Mouse (Mus musculus) heart, adult 18-20 months (tissue): ENCODE data around the gene Ptprm. TPM values are rescaled to one million over a fixed set of nuclear protein-coding genes. Genes with fewer than 3 reads are reported as not detected.

Experiments
- DNase-seq, 2 experiments: peaks; one replicate each; pipeline ENCODE4 v3.0.0; 2021 to 2022; ENCODE audit warnings: mixed read lengths in 1 of 2
- total RNA-seq, 2 experiments: library from RNA; stranded (reverse); gene quantifications; 2 replicates each; pipeline ENCODE4 v1.2.3; 2021

Gene Ptprm
- total RNA-seq, 2 experiments from 2014 or later = 80.1 to 86.3 TPM

DNA sequence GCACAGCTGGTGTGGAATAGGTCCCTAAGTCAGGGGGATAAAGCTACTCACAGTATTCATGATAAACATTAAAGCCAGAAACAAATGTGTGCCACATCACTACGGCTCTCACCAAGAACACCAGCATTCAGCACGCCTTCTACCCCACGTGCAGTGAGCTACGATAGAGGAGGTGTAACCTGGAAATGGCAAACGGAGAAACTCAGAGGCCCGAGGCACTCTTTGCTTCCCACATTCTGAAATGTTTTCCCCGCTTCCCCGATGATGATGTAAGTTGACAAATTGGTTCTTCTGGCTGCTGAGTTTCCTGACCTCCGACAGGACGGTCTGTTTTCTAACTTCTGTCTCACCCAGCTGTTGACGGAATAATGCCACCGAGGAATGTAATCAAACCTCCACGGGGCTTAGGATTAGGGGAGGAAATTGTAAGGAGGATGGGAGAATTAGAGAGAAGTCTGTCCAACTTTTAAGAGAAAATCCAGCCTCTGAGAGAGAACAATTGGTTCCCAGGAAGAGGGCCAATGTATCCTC, 72.6 kb downstream of the Ptprm start:
- no peak for DNase-seq

DNA sequence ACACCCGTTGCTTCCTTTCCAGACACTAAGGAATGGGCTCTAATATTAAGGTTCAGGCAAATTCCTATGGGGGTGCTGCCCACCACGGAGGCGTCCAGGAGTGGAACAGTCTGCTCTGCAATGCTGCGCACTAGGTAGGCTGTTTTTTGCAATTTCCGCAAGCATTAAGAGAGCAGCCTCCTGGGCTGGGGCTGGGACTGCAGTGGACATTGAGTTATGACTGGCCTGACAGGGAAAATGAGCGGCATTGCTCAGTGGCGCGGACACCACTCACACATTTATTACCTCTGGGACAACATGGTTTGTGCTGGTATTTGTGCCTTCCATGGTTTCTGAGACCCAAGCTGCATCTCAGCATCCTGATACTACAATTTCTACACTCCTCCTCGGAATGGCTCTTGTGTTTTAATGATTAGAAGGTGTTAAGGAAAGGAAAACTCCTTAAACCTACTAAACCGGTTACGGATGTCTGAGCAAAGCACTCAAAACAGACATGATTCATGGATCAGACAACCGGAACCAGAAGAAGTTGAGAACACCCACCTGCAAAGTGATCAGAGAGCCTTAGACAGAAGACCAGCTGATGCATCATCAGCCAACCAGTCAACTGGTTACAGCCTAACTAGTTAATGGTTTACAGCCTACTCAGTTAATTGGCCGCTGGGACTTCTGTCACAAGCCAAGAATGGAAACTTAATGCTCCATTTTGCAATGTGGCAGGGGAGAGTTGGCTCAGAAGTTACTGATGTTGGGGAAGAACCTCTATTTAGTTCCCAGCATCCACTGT, 76.9 kb downstream of the Ptprm start:
- DNase-seq = no peak

DNA sequence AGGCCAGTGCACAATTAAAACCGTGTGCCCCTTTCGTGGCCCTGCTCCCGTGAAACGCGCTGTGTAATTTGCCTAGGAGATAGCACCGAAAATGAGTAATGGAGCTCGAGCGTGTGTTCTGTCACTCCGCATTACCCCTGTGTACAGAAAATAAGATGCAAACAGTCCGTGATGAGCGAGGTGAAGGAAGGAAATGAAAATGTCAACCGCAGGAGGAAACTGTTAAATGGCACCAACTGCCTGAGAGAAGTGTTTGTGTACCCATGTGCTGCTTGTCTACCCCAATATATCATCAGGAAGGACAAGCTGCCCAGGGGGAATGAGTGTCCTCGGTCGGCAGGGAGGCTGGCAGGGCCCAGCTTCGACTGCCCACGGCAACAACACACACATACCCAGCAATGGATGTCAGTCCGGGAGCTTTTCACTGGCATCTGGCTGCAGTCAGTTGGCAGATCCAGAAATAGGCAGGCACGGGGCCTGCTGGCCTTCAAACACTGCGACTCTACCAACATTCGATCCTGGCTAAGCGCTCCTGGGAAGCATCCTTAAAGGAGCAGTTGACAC, 79.6 kb downstream of the Ptprm start:
- peak; percentile 67 to 77 for DNase-seq

DNA sequence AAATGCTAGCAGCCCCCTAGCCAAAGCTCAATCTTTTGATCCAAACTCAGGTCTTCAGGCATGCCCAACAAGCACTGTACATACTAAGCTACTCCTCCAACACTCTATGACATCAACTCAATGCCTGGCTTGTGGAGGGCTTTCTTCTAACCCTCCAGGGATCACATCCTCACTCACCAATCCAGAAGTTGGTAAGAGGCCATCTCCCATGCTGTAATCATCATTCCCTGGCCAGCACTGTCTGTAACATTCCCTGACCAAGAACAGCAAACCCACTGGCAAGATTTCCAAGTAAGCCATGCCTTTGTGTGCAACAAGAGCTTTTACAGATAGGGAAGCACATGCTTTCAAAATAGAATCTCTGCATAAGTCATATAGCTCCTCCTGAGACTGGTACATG, 81.3 kb downstream of the Ptprm start:
- DNase-seq = peak; percentile 69 to 74

DNA sequence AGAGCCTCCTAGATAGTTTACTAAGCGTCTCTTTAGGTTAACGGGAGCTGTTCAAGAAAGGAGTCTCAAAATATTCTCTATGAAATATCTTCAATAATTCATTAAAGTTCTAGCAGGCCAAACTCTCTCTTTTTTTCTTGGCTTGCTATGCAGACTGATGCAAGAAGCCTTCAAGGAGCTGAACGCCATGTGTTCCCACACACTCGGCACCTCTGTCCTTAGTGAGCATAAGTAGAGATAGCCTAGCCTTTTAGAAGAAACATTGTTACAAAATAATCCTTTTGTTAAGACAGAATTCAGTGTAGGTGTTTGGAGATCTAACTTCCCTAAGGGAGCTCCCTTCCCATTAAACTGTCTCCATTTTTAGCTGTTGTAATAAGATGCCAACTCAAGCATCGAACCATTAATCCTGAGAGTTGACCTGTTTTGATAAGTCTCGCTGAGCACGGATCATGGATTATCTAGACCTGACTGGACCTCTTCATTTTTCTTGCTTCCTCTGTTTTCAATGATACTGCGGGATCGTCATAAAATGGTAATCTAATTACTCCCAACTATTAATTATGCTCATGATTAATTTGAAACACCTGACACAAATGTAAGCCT, 85.7 kb downstream of the Ptprm start:
- DNase-seq = no peak

DNA sequence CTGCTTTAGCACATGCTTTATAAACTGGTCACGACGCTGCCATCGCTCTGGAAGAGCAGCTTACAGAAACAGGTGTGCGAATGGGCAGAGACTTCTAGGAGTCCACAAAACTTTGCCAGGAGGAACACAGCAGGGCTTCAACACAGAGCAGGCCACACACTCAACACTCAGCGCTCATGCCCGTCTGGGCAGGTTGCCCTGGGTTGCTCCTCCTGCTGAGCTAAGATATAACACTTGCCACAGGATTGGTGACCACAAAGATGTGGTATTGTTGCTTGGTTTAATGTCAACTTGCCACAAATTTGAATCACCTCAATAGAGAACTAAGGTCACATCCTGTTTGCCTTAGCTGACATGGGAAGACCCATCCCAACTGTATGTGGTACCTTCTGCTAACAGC, 88.0 kb downstream of the Ptprm start:
- DNase-seq = peak; percentile 40 to 45

DNA sequence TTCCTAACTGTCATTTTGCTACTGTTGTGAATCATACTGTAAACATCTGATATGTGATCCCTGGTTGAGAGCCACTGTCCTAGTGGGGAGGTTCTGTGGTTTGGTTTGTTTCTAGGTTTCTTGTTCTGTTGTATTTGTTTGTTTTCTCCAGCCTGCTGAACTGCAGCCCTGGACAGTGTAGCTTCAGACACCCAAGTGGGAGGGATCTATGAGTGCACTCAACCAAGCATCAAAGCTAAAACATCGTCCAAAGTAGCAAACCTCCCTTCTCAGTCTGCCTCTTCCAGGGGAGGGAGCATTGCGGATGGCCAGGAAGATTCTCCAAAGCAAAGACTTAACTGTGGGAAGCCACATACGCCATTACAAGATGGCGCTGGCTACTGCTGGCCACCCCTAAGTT, 88.7 kb downstream of the Ptprm start:
- no peak for DNase-seq

DNA sequence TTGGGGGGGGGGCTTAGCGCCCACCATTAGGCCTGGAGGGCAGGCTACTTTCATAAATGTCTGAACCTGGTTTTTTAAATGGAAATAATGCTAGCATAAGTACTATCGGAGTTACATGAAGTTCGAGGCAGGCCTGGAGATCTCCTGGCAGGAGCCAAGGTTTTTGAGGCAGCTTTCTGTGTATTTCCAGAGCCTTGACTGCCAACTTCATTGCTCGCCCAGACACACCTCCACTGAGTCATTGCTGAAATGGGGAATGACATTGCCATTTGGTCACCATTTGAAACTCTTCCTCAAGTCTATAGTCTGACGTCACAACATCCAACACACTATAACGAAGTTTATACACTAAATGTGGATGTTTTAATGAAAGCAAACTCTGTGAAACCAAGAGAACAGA, 89.5 kb downstream of the Ptprm start:
- no peak for DNase-seq

DNA sequence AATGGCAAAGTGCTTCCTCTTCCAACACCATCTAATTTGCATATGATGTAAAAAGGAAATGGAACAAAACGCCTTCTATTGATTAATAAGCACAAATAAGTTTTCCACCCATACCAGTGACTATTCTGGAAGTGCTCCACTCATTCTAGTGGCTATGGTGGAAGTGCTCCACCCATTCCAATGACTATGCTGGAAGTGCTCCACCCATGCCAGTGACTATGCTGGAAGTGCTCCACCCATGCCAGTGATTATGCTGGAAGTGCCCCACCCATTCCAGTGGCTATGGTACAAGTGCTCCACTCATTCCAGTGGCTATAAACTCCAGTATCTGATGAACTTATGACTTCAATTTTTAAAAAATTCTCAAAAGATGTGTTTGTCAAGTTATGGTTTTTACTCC, 91.2 kb downstream of the Ptprm start:
- peak in 1 of 2 experiments; percentile 32 for DNase-seq

DNA sequence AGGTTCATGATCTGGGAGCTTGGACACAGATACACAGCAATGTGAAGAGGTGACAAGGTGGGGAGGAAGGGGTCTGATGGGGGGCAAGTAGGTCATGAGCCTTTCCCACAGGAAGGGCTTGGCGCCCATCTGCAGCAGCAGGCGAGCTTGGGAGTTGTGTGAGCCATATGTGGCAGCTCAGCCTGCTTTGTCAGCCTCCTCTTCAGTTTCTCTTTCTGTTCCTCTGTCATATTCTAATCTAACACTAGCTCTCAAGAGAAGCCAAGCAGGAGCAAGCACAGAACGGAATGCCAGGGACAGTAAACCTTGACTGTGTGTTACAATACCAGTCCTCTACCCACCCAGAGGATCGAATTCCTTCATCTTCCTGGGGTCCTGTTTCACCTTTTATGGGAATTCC, 94.2 kb downstream of the Ptprm start:
- DNase-seq = no peak

DNA sequence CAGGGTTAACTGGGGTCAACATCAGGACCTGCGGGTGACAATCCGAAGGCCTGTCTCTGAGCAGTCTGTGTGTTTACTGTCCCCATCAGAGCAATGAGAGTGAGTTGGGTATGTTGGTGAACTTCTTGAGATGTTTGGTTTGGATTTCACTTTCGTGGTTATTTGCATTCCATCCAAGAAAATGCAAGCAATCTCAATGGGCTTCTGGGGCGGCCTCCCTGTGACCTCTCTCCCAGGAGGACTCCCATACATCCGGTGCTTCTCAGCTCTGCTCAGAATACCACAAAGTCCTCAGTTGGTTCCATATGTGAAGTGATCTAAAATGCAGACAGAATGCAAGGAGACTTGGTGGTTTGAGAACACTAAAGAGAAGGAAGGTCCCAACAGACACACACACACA, 96.5 kb downstream of the Ptprm start:
- no peak for DNase-seq

DNA sequence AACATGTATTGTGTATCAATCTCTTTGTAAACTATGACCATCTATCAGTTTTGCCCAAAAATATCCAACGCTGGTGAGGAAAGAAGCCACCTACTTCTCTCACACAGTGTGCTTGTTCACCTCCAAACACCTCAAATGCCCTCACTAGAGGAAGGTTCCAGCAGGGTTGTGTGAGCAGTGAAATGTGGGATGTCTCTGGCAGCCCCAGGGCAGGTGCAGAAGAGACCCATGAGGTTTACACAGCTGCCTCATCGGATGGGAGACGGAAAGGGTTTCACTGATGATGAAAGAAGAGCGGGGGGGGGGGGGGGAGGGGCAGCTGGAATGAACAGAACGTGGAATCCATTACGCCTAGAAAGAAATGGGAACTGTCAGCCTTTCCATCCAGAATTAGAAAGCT, 98.1 kb downstream of the Ptprm start:
- no peak for DNase-seq

DNA sequence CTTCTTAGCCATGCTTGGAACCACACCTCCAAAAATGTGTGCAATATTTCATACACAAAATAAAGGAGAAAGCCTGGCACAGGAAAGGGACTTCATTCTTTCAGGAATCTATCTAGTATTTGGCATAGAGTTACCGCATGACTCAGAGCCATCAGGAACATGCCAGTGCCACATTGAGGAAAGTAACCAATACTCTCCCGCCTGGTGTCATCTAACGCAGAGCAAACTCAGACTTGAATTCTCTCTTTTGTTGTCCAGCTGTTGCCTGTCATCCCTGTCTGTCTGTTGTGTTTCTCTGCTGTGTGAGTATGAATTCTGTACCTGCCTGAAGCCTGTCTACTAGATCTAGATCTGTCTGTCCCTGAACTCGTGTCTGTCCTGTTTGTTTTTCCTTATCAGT, 100.8 kb downstream of the Ptprm start:
- no peak for DNase-seq

DNA sequence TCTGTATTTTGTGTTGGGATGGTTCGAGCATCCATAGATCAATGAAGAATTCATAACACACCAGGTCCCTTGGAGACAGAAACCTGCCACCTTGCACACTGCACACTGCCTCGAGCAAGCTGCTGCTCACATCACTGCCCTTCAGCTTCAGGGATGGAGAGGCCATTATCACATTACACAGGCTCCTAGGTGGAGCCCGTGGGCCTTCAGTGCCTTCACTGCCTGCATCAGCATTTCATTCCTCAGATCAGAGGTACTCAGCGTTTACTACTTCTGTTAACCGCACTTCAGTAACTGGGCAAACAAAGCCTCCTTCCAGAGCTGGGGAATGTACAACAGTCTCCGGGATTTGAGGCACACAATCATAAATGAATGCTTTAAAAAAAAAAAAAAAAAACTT, 101.3 kb downstream of the Ptprm start:
- DNase-seq = no peak

DNA sequence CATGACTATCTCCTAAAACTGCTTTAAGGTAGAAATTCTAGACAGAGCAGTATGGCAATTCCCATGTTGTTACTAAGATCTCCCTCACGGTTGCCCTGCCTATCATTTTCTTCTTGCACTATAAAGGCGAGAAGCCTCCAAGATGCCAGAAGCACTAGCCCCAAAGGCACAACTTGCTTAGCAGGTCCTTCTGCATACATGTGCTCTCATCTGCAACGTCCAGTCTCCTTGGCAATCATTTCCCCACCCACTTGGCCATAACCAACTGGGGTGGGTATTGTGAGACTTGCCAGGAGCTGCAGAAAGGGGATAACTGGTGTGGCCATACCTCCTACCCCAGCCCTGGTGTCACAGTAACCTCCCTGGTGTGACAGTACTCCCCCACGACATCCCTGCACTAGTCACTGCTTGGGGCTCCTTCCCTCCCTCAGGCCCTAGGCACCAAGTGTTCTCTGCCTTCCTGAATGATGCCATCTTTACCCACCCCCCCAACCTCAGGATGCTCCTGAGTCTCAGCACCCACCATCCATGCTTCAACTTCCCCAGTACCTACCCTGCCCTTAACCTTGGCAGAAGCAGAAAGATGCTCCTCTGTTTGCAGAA, 108.9 kb downstream of the Ptprm start:
- DNase-seq = no peak

DNA sequence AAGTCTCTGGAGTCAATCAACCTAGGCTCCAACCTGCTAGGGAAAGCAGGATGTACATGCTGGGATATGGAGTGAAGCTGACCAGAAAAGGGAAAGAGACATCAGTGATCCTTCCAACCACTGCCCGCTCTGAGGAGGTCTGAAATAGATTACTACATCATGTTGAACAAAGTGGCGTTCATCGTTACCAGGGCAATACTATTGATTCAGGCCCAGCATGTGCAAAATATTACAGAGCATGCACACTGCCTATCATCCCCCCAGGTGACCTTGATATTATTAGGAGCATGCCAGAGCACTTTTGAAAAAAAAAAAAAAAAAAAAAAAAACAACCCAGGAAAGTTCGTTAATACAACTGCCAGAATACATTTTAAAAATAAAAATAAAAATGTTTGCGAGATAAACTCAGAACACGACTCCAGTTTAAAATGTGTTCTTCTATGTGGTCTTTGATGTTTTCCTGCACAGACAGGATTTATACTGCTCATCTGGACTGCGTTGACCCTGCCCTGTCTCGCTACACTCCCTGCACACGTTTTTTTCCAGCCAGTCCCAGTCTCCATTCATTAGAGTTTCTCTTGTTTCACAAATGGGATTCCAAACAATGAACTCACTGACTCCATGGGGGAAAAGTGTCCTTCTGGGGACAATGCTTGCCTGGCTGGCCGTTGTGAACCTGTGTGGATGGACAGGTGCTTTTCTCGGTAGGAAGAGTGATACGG, 111.3 kb downstream of the Ptprm start:
- DNase-seq = no peak

DNA sequence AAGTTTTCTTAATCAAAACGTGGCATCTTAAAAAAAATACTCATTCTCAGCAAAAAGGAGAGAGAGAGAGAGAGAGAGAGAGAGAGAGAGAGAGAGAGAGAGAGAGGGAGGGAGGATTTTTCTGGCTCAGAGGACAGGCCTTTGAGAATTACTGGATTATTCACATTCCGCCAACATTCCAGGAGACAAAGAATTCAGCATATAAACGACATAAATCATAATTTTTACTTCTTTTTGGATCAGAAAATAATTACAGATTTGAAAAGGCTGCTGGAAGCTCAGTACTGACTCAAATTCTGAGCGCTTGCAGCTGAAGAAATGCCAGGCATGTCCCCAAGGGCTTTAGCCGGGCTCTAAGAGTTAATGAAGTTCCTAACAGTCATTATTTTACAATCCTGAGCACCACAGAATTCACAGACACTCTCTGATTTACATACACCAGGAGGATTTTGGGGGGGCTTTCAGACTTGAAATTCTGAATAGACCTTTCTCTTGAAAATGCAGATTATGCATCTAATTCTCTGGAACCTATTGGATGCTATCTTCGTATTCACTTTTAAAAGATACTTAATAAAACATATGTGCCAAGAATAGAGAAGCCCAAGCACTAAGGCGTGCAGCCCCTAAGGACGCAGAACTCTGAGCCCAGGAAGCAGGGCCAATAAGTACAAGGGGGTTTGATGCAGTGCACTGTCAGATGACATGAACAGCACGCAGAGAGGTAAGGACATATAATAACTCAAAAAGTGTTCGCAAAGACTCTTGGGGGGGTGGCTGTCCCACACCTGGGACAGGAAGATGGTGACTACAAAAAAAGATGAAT, 112.1 kb downstream of the Ptprm start:
- DNase-seq = no peak

DNA sequence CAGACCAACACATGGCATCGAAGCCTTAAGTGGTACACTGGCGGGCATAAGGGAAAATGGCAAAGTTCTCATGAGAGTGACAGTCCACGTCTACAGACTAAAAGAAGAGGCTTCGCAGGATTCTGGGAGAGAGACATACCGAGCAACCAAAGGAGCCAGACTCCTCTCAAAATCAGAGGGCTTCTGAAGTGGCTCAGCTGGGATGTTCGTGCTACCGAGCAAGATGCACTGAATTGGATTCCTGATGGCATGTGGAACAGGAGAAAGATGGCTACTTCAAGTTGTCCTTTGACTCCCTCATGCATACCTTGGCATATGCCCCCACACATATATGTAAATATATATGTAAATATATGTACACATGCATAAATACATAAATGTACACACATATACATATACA, 115.4 kb downstream of the Ptprm start:
- DNase-seq = no peak

DNA sequence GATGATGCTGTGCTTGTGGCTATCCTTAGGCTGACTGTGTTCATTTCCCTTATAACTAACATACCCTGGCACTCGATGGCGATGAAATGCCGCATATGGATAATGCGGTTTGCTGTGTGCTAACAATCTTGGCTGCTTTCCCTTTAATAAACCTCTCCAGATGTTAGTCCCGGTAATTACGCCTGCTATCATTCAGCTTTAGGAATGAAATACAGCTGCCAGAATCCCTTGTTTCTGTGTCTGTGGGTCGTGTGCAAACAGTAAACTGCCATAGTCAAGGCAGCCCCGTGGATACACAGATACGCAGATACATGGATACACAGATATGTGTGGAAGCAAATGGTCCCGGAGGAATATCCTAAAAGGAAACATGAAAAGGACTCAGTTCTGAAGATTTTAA, 116.8 kb downstream of the Ptprm start:
- no peak for DNase-seq

DNA sequence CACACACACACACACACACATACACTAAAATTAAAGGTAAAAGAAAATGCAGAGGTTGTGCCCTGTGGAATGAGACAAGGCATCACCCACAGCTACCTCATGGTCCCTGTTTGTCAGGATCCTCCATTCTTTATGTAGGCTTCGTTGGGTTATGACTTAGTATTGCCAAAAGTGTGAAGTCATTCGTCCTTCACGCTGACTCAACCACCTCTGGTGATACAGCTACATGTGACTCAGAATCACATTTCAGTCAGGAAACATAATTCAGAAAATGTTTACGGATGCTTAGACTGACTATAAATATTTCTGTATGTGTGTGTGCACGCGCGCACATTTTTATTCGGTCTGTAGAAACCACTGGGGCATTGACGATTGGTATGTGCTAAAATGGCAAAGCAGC, 121.2 kb downstream of the Ptprm start:
- no peak for DNase-seq

DNA sequence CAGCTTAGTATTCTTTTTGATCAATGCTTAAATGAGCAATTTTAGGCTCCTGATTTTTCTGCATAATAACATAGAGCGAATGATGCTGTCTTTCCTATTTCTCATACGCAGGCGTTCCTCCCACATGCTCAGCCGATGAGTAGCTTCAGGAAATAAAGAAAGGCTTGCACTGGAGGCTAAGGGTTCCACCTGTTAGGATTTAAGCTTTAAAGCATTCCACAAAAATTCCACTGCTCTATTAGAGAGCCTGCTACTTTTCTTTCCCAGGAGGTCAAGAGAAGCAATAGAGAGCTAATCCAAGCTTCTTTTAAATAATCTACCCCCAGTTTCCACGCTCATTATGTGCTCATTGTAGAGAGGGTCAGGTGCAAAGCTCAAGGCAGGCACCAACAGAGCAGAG, 127.3 kb downstream of the Ptprm start:
- DNase-seq = no peak

DNA sequence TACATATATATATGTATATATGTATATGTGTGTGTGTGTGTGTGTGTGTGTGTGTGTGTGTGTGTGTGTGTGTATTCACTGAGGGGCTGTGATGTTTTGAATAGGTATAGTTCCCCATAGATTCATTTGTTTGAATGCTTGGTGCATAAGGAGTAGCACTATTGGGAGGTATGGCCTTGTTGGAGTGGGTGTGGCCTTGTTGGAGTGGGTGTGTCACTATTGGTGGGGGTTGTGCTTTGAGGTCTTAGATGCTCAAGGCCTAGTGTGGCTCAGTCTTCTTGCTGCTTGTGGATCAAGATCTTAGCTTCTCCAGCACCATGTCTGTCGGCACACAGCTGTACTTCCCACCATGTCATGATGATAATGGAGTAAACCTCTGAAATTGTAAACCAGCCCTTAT, 138.9 kb downstream of the Ptprm start:
- no peak for DNase-seq
